ENCODE assay signal across 28 mouse cellular contexts in genomic region chr6:147745690-147746089, GRCm38 (mm10).
"Had no signal": no experiment of that assay in that cellular context is flagged by ENCODE, and none has a peak within 500 bp of the region (broad histone marks: within the 10 kb centered on the region; RNA-seq: fewer than 3 reads in every experiment).

No protein-coding gene starts in this region.

- H3K9ac ChIP-seq: embryonic facial prominence, embryonic 12.5 days; embryonic facial prominence, embryonic 13.5 days; embryonic facial prominence, embryonic 15.5 days; forebrain, embryonic 13.5 days; forebrain, embryonic 15.5 days; forebrain, postnatal 0 days had no signal

- H3K36me3 ChIP-seq: embryonic facial prominence, embryonic 10.5 days; embryonic facial prominence, embryonic 12.5 days; embryonic facial prominence, embryonic 13.5 days; embryonic facial prominence, embryonic 15.5 days; forebrain, embryonic 10.5 days; forebrain, embryonic 15.5 days had no signal

- ATAC-seq: forebrain, embryonic 13.5 days; forebrain, embryonic 14.5 days; forebrain, embryonic 15.5 days; forebrain, embryonic 16.5 days; forebrain, postnatal 0 days had no signal

- H3K4me2 ChIP-seq: embryonic facial prominence, embryonic 12.5 days; embryonic facial prominence, embryonic 13.5 days; embryonic facial prominence, embryonic 15.5 days; forebrain, embryonic 13.5 days; forebrain, embryonic 15.5 days had no signal

- H3K27ac ChIP-seq: embryonic facial prominence, embryonic 10.5 days; embryonic facial prominence, embryonic 12.5 days; embryonic facial prominence, embryonic 13.5 days; embryonic facial prominence, embryonic 15.5 days; forebrain, embryonic 10.5 days; forebrain, embryonic 13.5 days; forebrain, embryonic 15.5 days; gastrocnemius, adult 2 months had no signal

- H3K27me3 ChIP-seq: embryonic facial prominence, embryonic 12.5 days; embryonic facial prominence, embryonic 13.5 days; embryonic facial prominence, embryonic 15.5 days; forebrain, embryonic 13.5 days; forebrain, embryonic 15.5 days had no signal

- H3K4me1 ChIP-seq: embryonic facial prominence, embryonic 15.5 days; forebrain, embryonic 13.5 days; forebrain, embryonic 15.5 days had no signal

- DNase-seq: cerebellum, adult 18-20 months; cerebellum, adult 2 months; cerebellum, adult 8-10 months; cerebellum, adult 9-10 months; cerebellum, adult 9-11 months; cerebellum, postnatal 10 days; cerebellum, postnatal 14 days; cerebellum, postnatal 25 days; cerebellum, postnatal 36 days; embryo, embryonic 11 days; forebrain, postnatal 0 days; gastrocnemius, adult 2 months; gastrocnemius, postnatal 10 days; gastrocnemius, postnatal 14 days; gastrocnemius, postnatal 25 days; gastrocnemius, postnatal 36 days; heart, adult 11 months; heart, adult 18-20 months had no signal

- H3K9me3 ChIP-seq: embryonic facial prominence, embryonic 10.5 days; embryonic facial prominence, embryonic 12.5 days; embryonic facial prominence, embryonic 13.5 days; embryonic facial prominence, embryonic 15.5 days; forebrain, embryonic 10.5 days; forebrain, embryonic 13.5 days; forebrain, embryonic 15.5 days had no signal

- H3K4me3 ChIP-seq: embryonic facial prominence, embryonic 10.5 days; embryonic facial prominence, embryonic 12.5 days; embryonic facial prominence, embryonic 13.5 days; embryonic facial prominence, embryonic 15.5 days; erythroblast, embryonic 14.5 days; forebrain, embryonic 10.5 days; forebrain, embryonic 13.5 days; forebrain, embryonic 15.5 days; gastrocnemius, adult 2 months had no signal
